ENCODE assay signal across 8 mouse cellular contexts in genomic region chr17:26838911-26839717, GRCm38 (mm10). TPM values are rescaled to one million over a fixed set of nuclear protein-coding genes. Genes with fewer than 3 reads are reported as not detected.
DNase-seq lines count a peak whose midpoint lies in the region; ATAC-seq and TF ChIP-seq lines count a peak whose summit lies in the region.

No protein-coding gene starts in this region.

- H3K4me1 ChIP-seq in E14TG2a.4 (replicated peaks; ENCODE audit: low read depth, low read length): peaks cover 72% of the 10 kb centered on the region
- peaks cover 0 to 18% of the 10 kb centered on the region in 2 experiments; a peak in 3 of 4 replicates for H3K4me1 ChIP-seq in ES-E14 (ENCODE audit: control insufficient read depth in 2 of 2, insufficient read depth in 2 of 2, low read length in 2 of 2, poor library complexity in 1 of 2)
- H3K4me1 ChIP-seq in heart, embryonic 14.5 days (ENCODE audit: control insufficient read depth in 2 of 2, insufficient read depth in 2 of 2, low read length in 2 of 2): peaks cover 3 to 12% of the 10 kb centered on the region in 2 experiments; a peak in 3 of 4 replicates
- H3K4me1 ChIP-seq in limb, embryonic 15.5 days: peaks cover 19% of the 10 kb centered on the region

- H3K36me3 ChIP-seq in E14TG2a.4 (ENCODE audit: insufficient read depth, low read length) (no peaks in the 10 kb centered on the region), ES-E14 (ENCODE audit: control insufficient read depth, insufficient read depth, low read length, poor library complexity, severe bottlenecking) (no peaks in the 10 kb centered on the region)
- peaks cover 49% of the 10 kb centered on the region for H3K36me3 ChIP-seq in heart, embryonic 14.5 days (ENCODE audit: control insufficient read depth, insufficient read depth, low read length)
- no peaks in the 10 kb centered on the region for H3K36me3 ChIP-seq in limb, embryonic 15.5 days

- 2% methylated on average over 86 of the region's 87 CpGs for WGBS in heart, embryonic 14.5 days
- under 1% methylated on average over 87 of the region's 87 CpGs for WGBS in limb, embryonic 15.5 days

- no peak overlapping the region for H3K9ac ChIP-seq in ES-E14 (ENCODE audit: insufficient read depth, low read depth, low read length, poor library complexity, severe bottlenecking)
- peak overlapping the region; percentile 100 for H3K9ac ChIP-seq in heart, embryonic 14.5 days (ENCODE audit: low read length)
- H3K9ac ChIP-seq in limb, embryonic 15.5 days: peak overlapping the region; percentile 14; the same call in 1 of the 2 replicates

- no peak overlapping the region for H3K27ac ChIP-seq in ES-E14 (ENCODE audit: insufficient read depth, low read depth, low read length, poor library complexity, severe bottlenecking)
- peak overlapping the region; percentile 81 to 97 for H3K27ac ChIP-seq in heart, embryonic 14.5 days (replicated peaks in 1 of 2; ENCODE audit: control insufficient read depth in 1 of 2, insufficient read depth in 1 of 2, low read depth in 2 of 2, low read length in 2 of 2)
- H3K27ac ChIP-seq in limb, embryonic 15.5 days: no peak overlapping the region

- in situ Hi-C loops in ES-E14 (cut with MboI; ENCODE audit: low sequenced_read_pairs in 2 of 2, unreplicated experiment in 2 of 2): no loop called here

- ATAC-seq in heart, embryonic 14.5 days (ENCODE audit: insufficient number of reproducible peaks, insufficient read depth, low FRiP score, low read depth): no peak
- no peak for ATAC-seq in limb, embryonic 15.5 days (ENCODE audit: insufficient number of reproducible peaks, low FRiP score, low TSS enrichment, low read depth)

- peaks cover 80% of the 10 kb centered on the region for H3K27me3 ChIP-seq in E14TG2a.4 (ENCODE audit: insufficient read depth, low read length)
- peaks cover 54% of the 10 kb centered on the region for H3K27me3 ChIP-seq in heart, embryonic 14.5 days (ENCODE audit: control insufficient read depth, insufficient read depth, low read length)
- H3K27me3 ChIP-seq in limb, embryonic 15.5 days: peaks cover 100% of the 10 kb centered on the region

- H3K4me3 ChIP-seq in E14TG2a.4 (replicated peaks; ENCODE audit: low read length) (peak overlapping the region; percentile 69), ES-E14 (ENCODE audit: insufficient read depth in 1 of 2, low read depth in 1 of 2, low read length in 2 of 2, poor library complexity in 1 of 2, severe bottlenecking in 1 of 2) (peak overlapping the region; percentile 52 to 61)
- H3K4me3 ChIP-seq in heart, embryonic 14.5 days (ENCODE audit: control insufficient read depth in 1 of 2, insufficient read depth in 1 of 2, low read depth in 1 of 2, low read length in 2 of 2): peak overlapping the region; percentile 63 to 81
- H3K4me3 ChIP-seq in limb, embryonic 15.5 days: peak overlapping the region; percentile 32

- H3K9me3 ChIP-seq in E14TG2a.4 (ENCODE audit: low read length): no peaks in the 10 kb centered on the region
- no peaks in the 10 kb centered on the region for H3K9me3 ChIP-seq in ES-E14 (ENCODE audit: control insufficient read depth, insufficient read depth, low read depth, low read length)
- no peaks in the 10 kb centered on the region for H3K9me3 ChIP-seq in heart, embryonic 14.5 days (ENCODE audit: control insufficient read depth, low read length)
- H3K9me3 ChIP-seq in limb, embryonic 15.5 days: no peaks in the 10 kb centered on the region

- peak overlapping the region; percentile 84 for H3K4me2 ChIP-seq in heart, embryonic 14.5 days (ENCODE audit: low read length)
- peak overlapping the region; percentile 47 for H3K4me2 ChIP-seq in limb, embryonic 15.5 days

- no peak for TF ChIP-seq CTCF in E14TG2a.4 (conservative IDR thresholded peaks at IDR 0.05; ENCODE audit: low read length)

- no peak for DNase-seq in ES-E14 (ENCODE audit: low read depth, low spot score)
- DNase-seq in urinary bladder, postnatal 14 days (ENCODE audit: low spot score): no peak
- no peak for DNase-seq in cerebellum, postnatal 25 days
- DNase-seq in T-cell, adult 2 months (ENCODE audit: low spot score): no peak
- DNase-seq in right cerebral cortex, postnatal 14 days: no peak

TF ChIP-seq in ES-E14, 5 proteins besides CTCF, POLR2A, EP300 and RAD21:
- TF ChIP-seq HCFC1 (IDR thresholded peaks at IDR 0.05; ENCODE audit: borderline replicate concordance, insufficient read depth, low read length): no peak
- TF ChIP-seq CHD2 (IDR thresholded peaks at IDR 0.05; ENCODE audit: low read depth, low read length): no peak
- TF ChIP-seq ZNF384 (IDR thresholded peaks at IDR 0.05; ENCODE audit: low read depth, low read length): no peak
- TF ChIP-seq ZC3H11A (IDR thresholded peaks at IDR 0.05; ENCODE audit: borderline replicate concordance, low read depth, low read length): no peak
- TF ChIP-seq MAFK (IDR thresholded peaks at IDR 0.05; ENCODE audit: insufficient read depth, low read depth, low read length): no peak

RNA-seq across cellular contexts. Expression of gene Nkx2-5, which starts 5.7 kb away (rescaled TPM):
- total RNA-seq in ES-E14 (2012; rRNA removed): 1.1 and 3.0 TPM in 2 replicates
- 172 and 177 TPM in 2 replicates for polyA plus RNA-seq in heart, embryonic 14.5 days (2014; fragmentation: Nextera tagmentation; extraction: Ambion mirVana)
- not detected in 2 replicates for polyA plus RNA-seq in limb, embryonic 15.5 days (2015; fragmentation: Nextera tagmentation; extraction: Ambion mirVana)

RNA-seq across cellular contexts. Expression of gene Bnip1, which starts 58.2 kb away (rescaled TPM):
- 24.5 and 26.1 TPM in 2 replicates for total RNA-seq in ES-E14 (2012; rRNA removed)
- polyA plus RNA-seq in heart, embryonic 14.5 days (2014; fragmentation: Nextera tagmentation; extraction: Ambion mirVana): 52.9 and 54.9 TPM in 2 replicates
- polyA plus RNA-seq in limb, embryonic 15.5 days (2015; fragmentation: Nextera tagmentation; extraction: Ambion mirVana): 47.3 and 50.7 TPM in 2 replicates

Comparison
In these comparisons a context has a peak if more than half of its experiments do, and no peak if none do; other contexts are left out.
1. H3K27ac ChIP-seq: peak in heart, embryonic 14.5 days (2 of 2); none in ES-E14 (single experiment) and limb, embryonic 15.5 days (single experiment).
2. RNA of gene Nkx2-5, which starts 5.7 kb away (polyA plus RNA-seq): 172 to 177 TPM in heart, embryonic 14.5 days; not detected in limb, embryonic 15.5 days; every median in the first group is over 100 times any median in the second.
3. Peak in every context shown above with its lines, with median percentiles within 50 percentile points of each other: H3K4me3 ChIP-seq.